ENCODE assay signal across 8 mouse cellular contexts in genomic region chr17:56182975-56183657, GRCm38 (mm10). TPM values are rescaled to one million over a fixed set of nuclear protein-coding genes. Genes with fewer than 3 reads are reported as not detected.
DNase-seq lines count a peak whose midpoint lies in the region; ATAC-seq and TF ChIP-seq lines count a peak whose summit lies in the region.

No protein-coding gene starts in this region.

- TF ChIP-seq POLR2A in spleen, adult 2 months (IDR thresholded peaks at IDR 0.05; ENCODE audit: low read depth, low read length): no peak

- H3K36me3 ChIP-seq in spleen, adult 2 months (ENCODE audit: control insufficient read depth, insufficient read depth, low read length): peaks cover 19% of the 10 kb centered on the region
- H3K36me3 ChIP-seq in embryonic facial prominence, embryonic 11.5 days (replicated peaks; ENCODE audit: control insufficient read depth, insufficient read depth, low read depth, low read length): peaks cover 2% of the 10 kb centered on the region
- H3K36me3 ChIP-seq in intestine, embryonic 14.5 days (ENCODE audit: control insufficient read depth, insufficient read depth, low read length): peaks cover 53% of the 10 kb centered on the region
- H3K36me3 ChIP-seq in midbrain, postnatal 0 days (ENCODE audit: insufficient read depth, low read length): peaks cover 40% of the 10 kb centered on the region

- peak; percentile 11 for ATAC-seq in embryonic facial prominence, embryonic 11.5 days (replicated peaks; ENCODE audit: insufficient number of reproducible peaks, low FRiP score, low TSS enrichment, low read depth)
- peak; percentile 19 for ATAC-seq in intestine, embryonic 14.5 days (replicated peaks; ENCODE audit: low FRiP score, low TSS enrichment, low read depth)
- ATAC-seq in midbrain, postnatal 0 days (ENCODE audit: low FRiP score): peak; percentile 48

- 5% methylated on average over 14 of the region's 14 CpGs for WGBS in spleen, adult 2 months
- WGBS in embryonic facial prominence, embryonic 11.5 days: 1% methylated on average over 14 of the region's 14 CpGs
- 2% methylated on average over 14 of the region's 14 CpGs for WGBS in intestine, embryonic 14.5 days
- WGBS in midbrain, postnatal 0 days: 2% methylated on average over 14 of the region's 14 CpGs

- peaks cover 2% of the 10 kb centered on the region; the same call in 1 of the 2 replicates for H3K4me1 ChIP-seq in spleen, adult 2 months (ENCODE audit: control insufficient read depth, insufficient read depth, insufficient read length)
- H3K4me1 ChIP-seq in embryonic facial prominence, embryonic 11.5 days (ENCODE audit: control insufficient read depth, insufficient read depth, low read length): no peaks in the 10 kb centered on the region
- peaks cover 24% of the 10 kb centered on the region for H3K4me1 ChIP-seq in intestine, embryonic 14.5 days (replicated peaks; ENCODE audit: control insufficient read depth, insufficient read depth, low read length)
- H3K4me1 ChIP-seq in midbrain, postnatal 0 days (ENCODE audit: insufficient read depth, low read length): peaks cover 6% of the 10 kb centered on the region

- no peak for DNase-seq in spleen, adult 2 months (ENCODE audit: low read depth in 1 of 2, low spot score in 2 of 2)
- DNase-seq in spleen, postnatal 10 days (ENCODE audit: low spot score in 2 of 2): no peak
- DNase-seq in embryonic facial prominence, embryonic 11.5 days (ENCODE audit: low spot score): no peak
- DNase-seq in intestine, embryonic 14.5 days (ENCODE audit: low spot score): no peak
- DNase-seq in midbrain, postnatal 0 days (ENCODE audit: low spot score): no peak
- no peak for DNase-seq in ovary, postnatal 36 days (ENCODE audit: low spot score)
- no peak for DNase-seq in left cerebral cortex, postnatal 4 days
- DNase-seq in cerebellum, adult 18-20 months: no peak

- no peaks in the 10 kb centered on the region for H3K27me3 ChIP-seq in spleen, adult 2 months (ENCODE audit: control insufficient read depth, insufficient read depth, low read length)
- H3K27me3 ChIP-seq in embryonic facial prominence, embryonic 11.5 days (ENCODE audit: control insufficient read depth, insufficient read depth, low read length): no peaks in the 10 kb centered on the region
- H3K27me3 ChIP-seq in intestine, embryonic 14.5 days (replicated peaks; ENCODE audit: control insufficient read depth, insufficient read depth, low read length): no peaks in the 10 kb centered on the region
- no peaks in the 10 kb centered on the region for H3K27me3 ChIP-seq in midbrain, postnatal 0 days (ENCODE audit: insufficient read depth, low read length)

- peak overlapping the region; percentile 87 for H3K4me3 ChIP-seq in spleen, adult 2 months (ENCODE audit: extremely low read depth, insufficient read depth, insufficient read length)
- peak overlapping the region; percentile 83 for H3K4me3 ChIP-seq in embryonic facial prominence, embryonic 11.5 days (ENCODE audit: low read depth, low read length)
- peak overlapping the region; percentile 93 for H3K4me3 ChIP-seq in intestine, embryonic 14.5 days (ENCODE audit: low read depth, low read length)
- peak overlapping the region; percentile 83 for H3K4me3 ChIP-seq in midbrain, postnatal 0 days (ENCODE audit: low read depth, low read length)

- H3K27ac ChIP-seq in spleen, adult 2 months (ENCODE audit: insufficient read depth, low read length): peak overlapping the region; percentile 55; the same call in 1 of the 2 replicates
- peak overlapping the region; percentile 35; the same call in 1 of the 2 replicates for H3K27ac ChIP-seq in embryonic facial prominence, embryonic 11.5 days (replicated peaks; ENCODE audit: low read depth, low read length)
- peak overlapping the region; percentile 48 for H3K27ac ChIP-seq in intestine, embryonic 14.5 days (ENCODE audit: low read depth)
- peak overlapping the region; percentile 69 for H3K27ac ChIP-seq in midbrain, postnatal 0 days (ENCODE audit: low read depth, low read length)

- peak overlapping the region; percentile 82 for H3K9ac ChIP-seq in embryonic facial prominence, embryonic 11.5 days (replicated peaks; ENCODE audit: low read length)
- H3K9ac ChIP-seq in intestine, embryonic 14.5 days (ENCODE audit: low read length): peak overlapping the region; percentile 84
- peak overlapping the region; percentile 81 for H3K9ac ChIP-seq in midbrain, postnatal 0 days (replicated peaks; ENCODE audit: low read length, poor library complexity, severe bottlenecking)

- intact Hi-C loops in left cerebral cortex, postnatal 4 days (cut with DNase I): no loop called here

- no peak for TF ChIP-seq CTCF in spleen, adult 2 months (IDR thresholded peaks at IDR 0.05; ENCODE audit: extremely low read depth, insufficient read depth, insufficient read length, insufficient replicate concordance)
- no peak for TF ChIP-seq CTCF in midbrain, postnatal 0 days (IDR thresholded peaks at IDR 0.05)

- no peaks in the 10 kb centered on the region for H3K9me3 ChIP-seq in embryonic facial prominence, embryonic 11.5 days (replicated peaks; ENCODE audit: control insufficient read depth, low read length)
- H3K9me3 ChIP-seq in intestine, embryonic 14.5 days (ENCODE audit: control insufficient read depth, low read length): no peaks in the 10 kb centered on the region
- no peaks in the 10 kb centered on the region for H3K9me3 ChIP-seq in midbrain, postnatal 0 days (ENCODE audit: low read length)

- peak overlapping the region; percentile 79 for H3K4me2 ChIP-seq in embryonic facial prominence, embryonic 11.5 days (ENCODE audit: low read depth, low read length)
- peak overlapping the region; percentile 88 for H3K4me2 ChIP-seq in intestine, embryonic 14.5 days (ENCODE audit: low read length)
- peak overlapping the region; percentile 97 for H3K4me2 ChIP-seq in midbrain, postnatal 0 days (ENCODE audit: low read depth, low read length, poor library complexity, severe bottlenecking)

RNA-seq across cellular contexts. Expression of gene Mydgf, which starts 0.6 kb away (rescaled TPM):
- polyA plus RNA-seq in spleen, adult 2 months (2012; rRNA removed): 27.5 and 36.4 TPM in 2 replicates
- 48.5 and 60.5 TPM in 2 replicates for polyA plus RNA-seq in embryonic facial prominence, embryonic 11.5 days (2014; fragmentation: Nextera tagmentation; extraction: Ambion mirVana)
- polyA plus RNA-seq in intestine, embryonic 14.5 days (2014; fragmentation: Nextera tagmentation; extraction: Ambion mirVana): 103 and 111 TPM in 2 replicates
- 41.7 and 49.3 TPM in 2 replicates for total RNA-seq in midbrain, postnatal 0 days (2014; rRNA removed)
- polyA plus RNA-seq in midbrain, postnatal 0 days (2015; fragmentation: Nextera tagmentation; extraction: Ambion mirVana): 75.8 and 82.5 TPM in 2 replicates
- total RNA-seq in left cerebral cortex, postnatal 4 days (2021): 10 to 100 TPM; 45.9 to 47.6 TPM

RNA-seq across cellular contexts. Expression of gene Tnfaip8l1, which starts 20.8 kb away (rescaled TPM):
- 6.6 and 7.3 TPM in 2 replicates for polyA plus RNA-seq in spleen, adult 2 months (2012; rRNA removed)
- 12.1 and 12.7 TPM in 2 replicates for polyA plus RNA-seq in embryonic facial prominence, embryonic 11.5 days (2014; fragmentation: Nextera tagmentation; extraction: Ambion mirVana)
- 11.3 and 14.0 TPM in 2 replicates for polyA plus RNA-seq in intestine, embryonic 14.5 days (2014; fragmentation: Nextera tagmentation; extraction: Ambion mirVana)
- total RNA-seq in midbrain, postnatal 0 days (2014; rRNA removed): 15.1 and 17.9 TPM in 2 replicates
- polyA plus RNA-seq in midbrain, postnatal 0 days (2015; fragmentation: Nextera tagmentation; extraction: Ambion mirVana): 8.4 and 9.9 TPM in 2 replicates
- 10 to 100 TPM; 11.1 TPM for total RNA-seq in left cerebral cortex, postnatal 4 days (2021)

RNA-seq across cellular contexts. Expression of gene Dpp9, which starts 35.6 kb away (rescaled TPM):
- 34.4 and 46.4 TPM in 2 replicates for polyA plus RNA-seq in spleen, adult 2 months (2012; rRNA removed)
- 23.7 and 33.1 TPM in 2 replicates for polyA plus RNA-seq in embryonic facial prominence, embryonic 11.5 days (2014; fragmentation: Nextera tagmentation; extraction: Ambion mirVana)
- 35.4 and 36.2 TPM in 2 replicates for polyA plus RNA-seq in intestine, embryonic 14.5 days (2014; fragmentation: Nextera tagmentation; extraction: Ambion mirVana)
- total RNA-seq in midbrain, postnatal 0 days (2014; rRNA removed): 24.6 and 29.7 TPM in 2 replicates
- 19.4 and 19.7 TPM in 2 replicates for polyA plus RNA-seq in midbrain, postnatal 0 days (2015; fragmentation: Nextera tagmentation; extraction: Ambion mirVana)
- 10 to 100 TPM; 48.9 to 50.2 TPM for total RNA-seq in left cerebral cortex, postnatal 4 days (2021)

RNA-seq across cellular contexts. Expression of gene Sema6b, which starts 43.0 kb away (rescaled TPM):
- 9.1 and 11.8 TPM in 2 replicates for polyA plus RNA-seq in spleen, adult 2 months (2012; rRNA removed)
- polyA plus RNA-seq in embryonic facial prominence, embryonic 11.5 days (2014; fragmentation: Nextera tagmentation; extraction: Ambion mirVana): 1.1 and 1.6 TPM in 2 replicates
- polyA plus RNA-seq in intestine, embryonic 14.5 days (2014; fragmentation: Nextera tagmentation; extraction: Ambion mirVana): 0.86 and 1.3 TPM in 2 replicates
- 90.5 and 106 TPM in 2 replicates for total RNA-seq in midbrain, postnatal 0 days (2014; rRNA removed)
- 15.6 and 17.4 TPM in 2 replicates for polyA plus RNA-seq in midbrain, postnatal 0 days (2015; fragmentation: Nextera tagmentation; extraction: Ambion mirVana)
- 10 to 100 TPM; 91.1 to 95.7 TPM for total RNA-seq in left cerebral cortex, postnatal 4 days (2021)
